Mouse (Mus musculus): ENCODE measurements around the gene Tbc1d10a. TPM values are rescaled to one million over a fixed set of nuclear protein-coding genes. Genes with fewer than 3 reads are reported as not detected.
A peak's percentile ranks its signal among the peaks of the same experiment; 100 is the strongest.

The Tbc1d10a gene
- total RNA-seq, 2 experiments from 2014 or later = 30.5 to 30.7 TPM

GRCm38 (mm10) chr11:4214572-4214971 is 28.0 kb downstream of the Tbc1d10a start:
- DNase-seq (ENCODE audit: low spot score in 2 of 2) = no peak

DNA sequence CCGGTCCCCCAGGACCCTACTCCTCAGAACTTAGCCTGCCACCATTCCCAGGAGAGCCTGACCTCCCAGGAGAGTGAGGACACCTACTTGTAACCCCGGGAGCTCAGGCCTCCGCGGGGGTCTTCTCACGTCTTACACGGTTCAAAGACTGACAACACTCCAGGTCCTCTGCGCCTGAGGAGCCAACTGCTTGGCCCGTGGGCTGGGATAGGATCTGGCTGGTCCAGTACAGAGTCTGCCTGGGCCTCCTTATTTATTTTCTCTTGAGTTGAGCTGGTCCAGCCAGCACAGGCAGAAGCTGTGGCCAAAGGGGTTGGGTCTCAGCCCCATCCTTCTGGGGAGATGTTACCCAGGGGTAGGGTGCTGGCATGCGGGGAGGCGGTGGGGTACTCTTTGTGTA is 28.5 kb downstream of the Tbc1d10a start:
- DNase-seq (ENCODE audit: low spot score in 2 of 2) = no peak

DNA sequence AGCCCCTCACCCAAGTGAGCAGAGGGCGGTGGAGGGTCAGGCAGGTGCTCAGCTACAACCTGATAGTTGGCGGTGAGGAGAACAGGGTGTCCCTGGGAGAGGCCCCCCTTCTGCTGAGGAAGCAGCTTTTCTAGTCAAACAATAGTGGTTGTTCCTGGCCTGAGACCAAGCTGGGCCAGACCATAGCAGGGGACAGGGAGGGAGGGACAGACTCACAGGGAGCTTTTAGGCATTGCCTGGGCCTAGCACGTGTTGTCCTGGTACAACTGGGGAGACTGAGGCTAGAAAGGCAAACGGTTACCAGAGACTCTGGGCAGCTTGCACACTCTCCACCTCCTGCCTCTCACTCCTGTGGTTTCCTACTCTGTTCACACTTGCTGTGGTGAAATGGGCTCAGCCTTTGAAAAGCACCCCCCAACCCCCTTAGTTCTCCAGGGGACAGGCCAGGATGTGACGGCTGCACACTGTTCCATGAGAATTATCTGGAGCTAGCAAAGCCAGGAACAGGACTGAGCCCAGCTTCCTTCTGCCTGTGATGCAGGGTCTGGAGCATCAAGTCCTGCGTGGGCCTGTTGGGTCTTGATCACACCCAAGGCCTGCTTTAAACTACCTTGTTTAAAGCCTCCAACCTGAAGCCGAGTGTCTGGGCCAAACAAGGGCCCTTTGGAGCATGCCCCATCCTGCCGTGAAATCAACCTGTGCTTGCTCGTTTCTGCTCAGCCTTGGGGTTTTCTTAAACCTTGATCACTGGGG is 29.8 kb downstream of the Tbc1d10a start:
- no peak for DNase-seq (ENCODE audit: low spot score in 2 of 2)

- DNase-seq (ENCODE audit: low spot score in 2 of 2) = peak; percentile 49 to 60
Measured at GRCm38 (mm10) chr11:4217914-4218629, 31.5 kb downstream of the Tbc1d10a start, which contains the start of gene Castor1. Gene Castor1 (plus strand): TSS chr11:4218225.

GRCm38 (mm10) chr11:4218637-4219036 is 32.0 kb downstream of the Tbc1d10a start:
- DNase-seq (ENCODE audit: low spot score in 2 of 2) = no peak

- peak; percentile 73 to 79 for DNase-seq (ENCODE audit: low spot score in 2 of 2)
Measured at GRCm38 (mm10) chr11:4219317-4219751, 32.7 kb downstream of the Tbc1d10a start.

DNA sequence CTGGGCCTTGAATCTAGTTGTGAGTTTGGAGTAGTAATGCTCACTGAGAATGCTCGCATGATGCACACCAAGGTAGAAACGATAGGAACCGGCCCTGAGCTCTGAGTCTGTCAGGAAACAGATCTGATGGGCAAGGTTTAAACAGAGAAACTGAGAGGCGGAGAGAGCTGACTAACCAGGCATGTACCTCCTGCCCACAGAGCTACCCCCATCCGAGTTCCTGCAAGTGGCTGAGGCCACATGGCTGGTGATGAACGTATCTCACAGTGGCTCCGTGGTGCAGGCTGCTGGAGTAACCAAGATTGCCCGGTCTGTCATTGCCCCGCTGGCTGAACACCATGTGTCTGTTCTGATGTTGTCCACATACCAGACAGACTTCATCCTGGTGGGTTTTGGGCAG is 33.3 kb downstream of the Tbc1d10a start:
- no peak for DNase-seq (ENCODE audit: low spot score in 2 of 2)

DNA sequence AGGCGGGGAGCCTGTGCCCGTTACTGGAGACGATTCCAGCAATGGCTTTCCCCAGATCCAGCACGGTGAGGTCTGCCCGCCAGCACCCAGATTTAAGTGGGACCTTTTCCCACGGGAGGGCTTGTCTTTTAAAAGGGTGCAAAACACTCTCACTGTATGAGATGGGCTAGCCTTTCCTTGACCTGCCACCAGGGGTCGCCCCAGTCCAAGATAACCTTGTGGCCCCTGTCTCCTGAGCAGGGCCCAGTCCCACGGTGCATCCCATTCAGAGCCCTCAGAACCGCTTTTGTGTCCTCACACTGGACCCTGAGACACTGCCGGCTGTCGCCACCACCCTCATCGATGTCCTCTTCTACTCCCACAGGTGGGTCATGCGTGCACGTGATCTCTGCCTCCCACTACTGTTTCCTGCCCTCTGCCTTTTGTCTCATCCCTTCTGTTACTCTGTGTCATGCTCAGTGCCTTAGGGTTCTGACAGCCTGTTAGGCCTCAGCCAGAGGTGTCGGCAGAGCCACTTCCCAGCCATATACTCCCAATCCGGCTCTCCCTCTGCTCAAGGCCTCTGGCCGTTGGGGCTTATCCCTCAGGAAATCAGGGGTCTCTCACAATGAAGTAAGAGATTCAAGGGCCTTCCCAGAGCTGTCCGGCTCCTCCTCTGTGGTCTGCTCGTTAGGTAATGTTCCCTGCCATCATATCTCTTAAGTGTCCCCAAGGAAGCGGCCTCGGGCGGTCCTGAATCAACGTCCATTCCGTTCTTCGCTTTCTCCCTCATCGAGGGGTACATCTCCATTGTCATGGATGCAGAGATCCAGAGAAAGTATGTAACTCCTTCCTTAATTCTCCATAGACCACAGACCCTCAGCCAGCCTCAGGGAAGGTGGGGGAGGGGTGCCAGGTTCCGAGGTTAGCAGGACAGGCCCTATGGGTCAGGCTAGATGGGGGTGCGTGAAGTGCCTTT is 34.1 kb downstream of the Tbc1d10a start:
- peak; percentile 59 to 76 for DNase-seq (ENCODE audit: low spot score in 2 of 2)

- no peak for DNase-seq (ENCODE audit: low spot score in 2 of 2)
Measured at GRCm38 (mm10) chr11:4222046-4222950, 35.7 kb downstream of the Tbc1d10a start.

- DNase-seq (ENCODE audit: low spot score in 2 of 2) = no peak
Measured at GRCm38 (mm10) chr11:4223393-4224188, 37.0 kb downstream of the Tbc1d10a start.

GRCm38 (mm10) chr11:4224223-4224622 is 37.6 kb downstream of the Tbc1d10a start:
- DNase-seq (ENCODE audit: low spot score in 2 of 2) = no peak

DNA sequence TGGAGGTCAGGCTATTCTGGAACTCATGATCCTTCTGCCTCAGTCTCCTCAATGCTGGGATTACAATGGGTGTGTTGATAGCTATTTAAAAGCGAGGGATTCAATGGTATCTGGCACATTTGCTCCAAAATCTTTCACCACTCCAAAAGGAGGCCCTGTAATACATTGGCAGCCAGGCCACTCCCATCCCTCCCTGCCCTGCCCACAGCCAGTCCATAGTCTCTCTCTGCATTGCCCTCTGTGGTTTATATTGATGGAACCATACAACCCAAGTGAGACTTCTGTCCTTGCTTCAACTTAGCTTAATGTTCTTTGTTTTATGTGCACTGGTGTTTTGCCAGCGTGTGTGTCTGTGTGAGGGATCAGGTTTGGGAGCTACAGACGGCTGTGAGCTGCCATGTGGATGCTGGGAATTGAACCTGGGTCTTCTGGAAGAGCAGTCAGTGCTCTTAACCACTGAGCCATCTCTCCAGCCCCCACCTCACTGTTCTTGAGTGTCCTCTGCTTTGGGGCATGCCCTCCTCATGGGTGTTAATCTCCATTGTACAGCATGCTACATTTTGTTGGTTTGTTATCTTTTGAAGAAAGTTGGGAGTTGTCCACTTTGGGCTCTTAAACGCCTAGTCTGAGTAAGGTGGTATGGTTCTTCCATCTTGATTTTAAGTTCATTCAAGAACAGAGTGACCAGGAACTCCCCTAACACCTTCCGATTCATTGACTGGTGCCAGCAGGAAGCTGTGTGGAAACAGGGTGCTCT is 40.2 kb downstream of the Tbc1d10a start:
- DNase-seq (ENCODE audit: low spot score in 2 of 2) = no peak

DNA sequence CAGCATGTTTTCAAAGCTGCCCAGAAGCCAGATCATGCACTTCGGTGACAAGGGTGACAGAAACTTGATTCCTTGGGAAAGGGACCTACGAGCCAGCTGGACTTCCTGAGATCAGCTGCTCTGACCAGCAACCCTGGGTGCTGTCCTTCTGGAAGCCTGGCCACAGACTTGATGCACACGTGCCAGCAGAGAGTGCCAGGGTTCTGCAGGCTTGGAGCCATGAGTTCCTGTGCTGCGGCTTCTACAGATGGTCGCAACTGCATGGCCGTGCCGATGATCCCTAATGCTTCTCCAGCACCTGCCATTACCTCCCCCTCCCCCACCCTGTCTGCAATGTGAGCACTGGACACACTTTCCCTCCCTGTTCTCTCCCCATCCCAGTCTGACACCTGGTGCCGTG is 41.9 kb downstream of the Tbc1d10a start:
- DNase-seq (ENCODE audit: low spot score in 2 of 2) = no peak

GRCm38 (mm10) chr11:4229841-4230240 is 43.3 kb downstream of the Tbc1d10a start:
- no peak for DNase-seq (ENCODE audit: low spot score in 2 of 2)

GRCm38 (mm10) chr11:4231435-4231834 is 44.8 kb downstream of the Tbc1d10a start:
- DNase-seq (ENCODE audit: low spot score in 2 of 2) = no peak

DNA sequence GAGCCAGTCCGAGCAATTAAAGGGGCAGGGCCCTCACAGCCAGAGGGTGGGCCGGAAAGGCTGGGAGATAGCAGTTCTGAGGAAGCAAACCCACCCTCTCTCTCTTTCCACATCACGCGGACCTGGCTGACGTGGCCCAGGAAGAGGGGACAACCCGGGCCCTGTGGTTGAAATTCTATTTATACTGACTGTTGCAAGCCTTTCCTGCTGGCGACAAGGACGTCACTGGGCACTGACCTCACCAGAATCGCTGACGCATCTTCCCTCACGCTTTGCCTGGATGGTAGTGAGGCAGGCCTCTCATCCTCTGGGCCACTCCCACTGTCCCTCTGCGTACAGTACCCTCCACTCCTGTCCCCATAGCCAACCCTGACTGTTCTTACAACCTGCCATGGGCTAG is 46.1 kb downstream of the Tbc1d10a start:
- DNase-seq (ENCODE audit: low spot score in 2 of 2) = no peak

GRCm38 (mm10) chr11:4235052-4235655 is 48.6 kb downstream of the Tbc1d10a start:
- DNase-seq (ENCODE audit: low spot score in 2 of 2) = no peak
